Mouse (Mus musculus) gastrocnemius, postnatal 14 days (tissue): ENCODE measurements around the gene Catsperg1. TPM values are rescaled to one million over a fixed set of nuclear protein-coding genes. Genes with fewer than 3 reads are reported as not detected.
"Not testable (repeated sequence)": the region's sequence is repeated elsewhere in the genome, so short reads cannot be mapped to it uniquely, and the experiment has no call there.

ENCODE experiments used
- DNase-seq: peaks from one replicate; pipeline ENCODE4 v3.0.0; 2021; ENCODE audit warnings: mixed read lengths
- intact Hi-C: fragments of 180-260 bp; cut with DNase I; formaldehyde crosslinking; loops from one replicate; pipeline ENCODE4 v1.15.1; 2025; ENCODE audit warnings: low total_unique reads
- long read RNA-seq, 2 experiments: library from polyadenylated mRNA; stranded (forward); transcript quantifications; one replicate each; pipeline ENCODE4 v2.0.0; 2021
- total RNA-seq, 2 experiments: library from RNA; stranded (reverse); gene quantifications; 2 replicates each; pipeline ENCODE4 v1.2.3; 2021

Gene Catsperg1
- total RNA-seq: under 1 TPM in 1 of 2 experiments, not detected in 1; 0.25 TPM
- long read RNA-seq, experiment 1: 0 reads
- long read RNA-seq, experiment 2: 0 reads

GRCm38 (mm10) chr7:29213675-29214082 lies at the start of gene Catsperg1:
Gene Catsperg1 (minus strand): TSS chr7:29214035.
- no peak for DNase-seq
- intact Hi-C loops: no loop called here

DNA sequence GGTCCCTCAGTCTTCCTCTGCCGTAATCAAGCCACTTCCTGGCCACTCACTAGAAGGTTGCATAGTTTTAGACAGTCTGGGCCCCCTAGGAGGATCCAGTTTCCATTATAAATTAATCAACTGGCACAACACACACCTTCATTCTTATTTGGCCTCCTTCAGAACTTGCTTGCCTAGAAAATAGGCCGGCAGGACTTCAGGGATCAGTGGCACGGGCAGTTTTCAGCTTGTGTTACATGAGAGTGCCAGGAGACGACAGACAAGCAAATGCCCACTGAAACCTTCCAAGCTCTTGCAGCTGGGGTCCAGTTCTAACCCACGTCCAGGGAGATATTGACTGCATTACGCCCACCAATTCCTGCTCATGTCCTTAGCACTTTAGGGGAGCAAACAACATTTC lies 48.3 kb upstream of the Catsperg1 start:
- intact Hi-C loops: no loop called here
- DNase-seq: no peak

DNA sequence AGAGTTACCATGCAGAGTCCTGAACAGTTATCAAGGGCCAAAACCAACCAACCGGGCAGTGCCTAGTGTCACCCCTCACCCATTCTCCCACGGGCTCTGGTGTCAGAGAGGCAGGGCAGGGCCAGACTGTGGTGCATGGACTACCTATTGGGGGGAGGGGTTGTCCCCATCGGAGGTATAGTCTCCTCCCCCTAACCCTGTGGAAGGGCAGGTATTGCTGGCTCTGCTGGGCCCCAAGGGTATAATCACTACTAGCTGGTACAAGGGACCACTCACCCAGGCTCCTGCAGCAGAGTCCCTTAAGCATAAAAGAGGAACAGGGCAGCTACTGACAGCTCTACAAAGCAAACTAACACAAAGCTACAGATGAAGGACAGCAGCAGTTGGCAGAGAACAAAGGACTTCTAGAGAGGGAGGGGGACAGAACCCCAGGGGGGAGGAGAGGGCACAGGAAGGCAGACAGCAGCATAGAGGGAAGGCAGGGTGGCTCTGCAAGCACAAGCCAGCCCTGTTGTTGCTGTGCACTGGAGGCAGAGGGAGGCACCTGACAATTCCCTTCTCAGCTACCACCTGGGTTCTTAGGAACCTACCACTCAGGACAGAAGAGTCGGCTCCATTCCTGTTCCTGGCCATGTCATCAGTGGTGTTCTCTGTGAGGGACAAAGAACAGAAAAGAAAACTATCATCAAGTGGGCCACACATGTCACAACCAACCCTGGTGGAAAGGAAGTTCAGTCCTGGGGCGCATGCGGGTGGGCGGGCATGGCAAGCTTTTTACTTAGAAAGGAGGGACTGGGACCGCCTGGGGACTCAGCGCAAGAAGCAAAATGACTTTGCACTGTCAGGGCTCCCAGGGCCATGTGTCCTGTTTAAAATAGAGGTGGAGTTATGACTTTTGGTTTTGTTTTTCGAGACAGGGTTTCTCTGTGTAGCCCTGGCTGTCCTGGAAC lies 46.2 kb upstream of the Catsperg1 start:
- no peak for DNase-seq
- intact Hi-C loops: no loop called here

DNA sequence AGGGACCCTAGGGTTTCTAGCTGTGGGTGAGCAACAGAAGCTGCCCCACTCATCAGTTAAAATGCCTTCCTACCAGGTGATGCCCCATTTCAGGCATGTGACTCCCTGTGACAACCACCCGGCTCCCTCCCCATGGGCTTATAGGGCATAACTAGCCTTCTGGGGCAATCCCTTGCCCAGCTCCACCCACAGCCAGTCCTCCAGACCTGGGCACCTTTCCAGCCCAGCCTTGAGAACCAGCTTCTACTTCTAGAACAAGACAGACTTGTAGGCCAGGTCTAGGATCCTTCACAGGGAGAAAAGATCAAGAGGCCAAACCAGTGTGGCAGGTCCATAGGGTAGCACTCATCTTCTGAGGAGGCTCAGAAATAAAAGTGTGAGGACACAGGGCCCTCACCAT lies 43.5 kb upstream of the Catsperg1 start:
- no peak for DNase-seq
- intact Hi-C loops: no loop called here

- no peak for DNase-seq
- intact Hi-C loops: no loop called here
Observed at GRCm38 (mm10) chr7:29255875-29256274, 42.0 kb upstream of the Catsperg1 start.

- no peak for DNase-seq
- intact Hi-C loops: no loop called here
Observed at GRCm38 (mm10) chr7:29253842-29254241, 40.0 kb upstream of the Catsperg1 start.

DNA sequence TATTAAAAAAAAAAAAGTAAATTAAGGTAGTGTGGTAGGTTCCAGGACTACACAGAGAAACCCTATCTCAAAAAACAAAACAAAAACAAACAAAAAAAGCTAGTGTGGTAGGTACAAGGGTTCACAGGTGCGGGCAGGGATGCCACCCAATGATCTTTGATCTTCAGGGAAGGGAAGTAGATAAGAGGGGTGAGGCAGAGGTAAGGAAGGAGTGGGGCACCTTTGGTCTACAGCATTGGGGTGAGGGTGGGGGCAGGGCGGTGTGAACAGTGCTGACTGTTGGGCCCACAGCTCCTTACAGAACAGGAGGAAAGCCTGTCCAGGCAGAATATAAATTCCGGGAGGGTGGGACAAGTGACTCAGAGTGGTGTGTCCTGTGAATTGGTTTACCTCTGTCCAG lies 37.3 kb upstream of the Catsperg1 start:
- intact Hi-C loops: no loop called here
- DNase-seq: no peak

DNA sequence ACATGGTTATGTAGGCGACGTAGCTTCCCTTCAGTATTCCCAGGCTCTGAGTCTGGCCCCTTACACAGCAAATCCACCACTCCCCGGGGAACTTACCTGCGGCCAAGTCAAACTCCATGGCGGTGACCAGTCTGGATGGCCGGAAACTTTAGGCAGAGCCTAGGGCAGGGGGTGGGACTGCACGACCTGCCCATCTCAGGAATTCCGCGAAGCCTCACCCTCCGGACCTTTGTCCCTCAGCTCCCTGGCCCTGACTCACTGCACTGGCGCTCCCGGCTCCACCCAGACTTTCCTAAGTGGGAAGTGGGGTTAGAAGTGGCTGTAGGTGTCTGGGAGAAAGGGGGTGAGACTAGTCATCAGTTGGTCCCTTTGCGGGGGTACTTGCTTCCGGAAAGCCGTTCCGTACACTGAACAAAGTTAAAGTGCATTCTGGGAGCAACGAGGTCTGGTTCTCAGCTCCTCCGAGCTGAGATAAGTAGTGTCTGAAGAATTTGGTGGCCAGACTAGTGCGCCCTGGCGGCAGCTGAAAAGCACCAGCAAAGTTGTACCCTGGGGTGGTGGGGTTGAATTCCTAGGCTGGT lies 34.5 kb upstream of the Catsperg1 start, which contains the start of gene 2200002D01Rik:
2200002D01Rik (minus strand) TSS at position 206 of the 581 bp plus-strand sequence.
- intact Hi-C loops: no loop called here
- DNase-seq: no peak

DNA sequence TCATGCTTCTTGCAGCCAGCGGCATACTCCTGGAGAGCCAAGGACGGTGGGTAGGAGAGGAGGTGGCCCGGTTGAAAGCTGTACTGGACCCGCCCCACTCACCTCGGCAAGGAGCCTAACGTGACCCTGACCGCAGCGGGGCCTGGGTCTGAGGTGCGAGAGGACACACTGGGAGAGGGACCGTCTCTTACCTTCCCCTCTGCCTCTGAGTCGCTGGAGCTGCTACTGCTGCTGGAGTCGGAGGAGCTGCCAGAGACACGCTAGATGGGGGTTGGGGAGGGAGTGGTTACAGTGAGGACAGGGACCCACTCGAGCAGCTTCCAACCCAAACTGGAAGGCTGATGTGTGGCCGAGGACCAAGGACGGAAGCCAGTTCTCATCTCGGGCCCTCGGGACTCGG lies 33.9 kb upstream of the Catsperg1 start:
- intact Hi-C loops: loop anchor here (2.0 kb wide), 1 partner anchor 47 kb away; no protein-coding TSS in a partner anchor
- DNase-seq: no peak

DNA sequence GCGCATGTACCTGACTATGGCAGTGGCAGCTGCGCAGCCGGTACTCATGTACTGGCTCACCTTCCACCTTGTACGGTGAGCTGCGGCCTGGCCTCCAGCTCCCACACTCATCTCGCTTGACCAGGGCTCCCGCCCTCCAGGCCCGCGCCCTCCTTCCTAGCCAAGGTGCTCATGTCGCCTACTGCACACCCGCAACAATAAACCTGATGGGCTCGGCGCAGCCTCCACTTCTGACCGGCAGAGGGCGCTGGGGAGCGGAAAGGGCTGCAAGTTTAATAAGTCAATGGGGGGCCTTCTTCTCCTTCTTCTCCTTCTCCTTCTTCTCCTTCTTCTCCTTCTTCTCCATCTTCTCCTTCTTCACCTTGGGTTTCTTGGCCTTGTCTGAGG lies 33.5 kb upstream of the Catsperg1 start:
- intact Hi-C loops: loop anchor here (2.0 kb wide), 1 partner anchor 47 kb away; no protein-coding TSS in a partner anchor
- peak; percentile 78 for DNase-seq

DNA sequence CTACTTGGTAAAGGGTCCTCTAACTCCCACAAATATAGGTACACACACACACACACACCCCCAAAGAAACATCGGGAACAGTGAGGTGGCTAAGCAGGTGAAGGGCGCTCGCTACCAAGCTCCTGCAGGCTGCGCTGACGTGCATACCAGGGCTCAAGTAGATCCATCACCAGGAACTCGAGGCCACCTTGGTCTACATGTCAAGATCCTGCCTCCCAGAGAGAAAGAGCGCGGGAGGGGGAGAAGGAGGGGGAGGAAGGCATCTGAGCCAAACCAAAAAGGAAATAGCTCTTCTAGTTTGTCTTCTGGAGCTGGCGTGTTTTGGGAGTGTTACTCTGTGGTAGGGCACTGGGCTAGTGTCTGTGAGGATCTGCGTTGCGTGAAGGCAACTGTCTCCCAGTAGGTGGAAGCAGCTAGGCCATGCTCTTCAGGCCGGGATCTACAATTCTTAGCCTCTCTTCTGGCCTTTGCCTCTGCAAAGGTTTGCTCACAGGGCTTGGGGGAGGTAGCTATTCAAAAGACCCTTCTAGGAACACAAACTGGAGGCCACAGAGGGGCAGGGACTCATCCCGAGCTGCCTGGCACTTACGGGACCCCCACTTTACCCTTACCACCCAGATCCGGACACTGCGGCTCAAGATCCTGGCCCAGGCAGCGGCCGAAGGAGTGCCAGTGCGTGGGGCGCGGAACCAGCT lies 32.9 kb upstream of the Catsperg1 start:
- no peak for DNase-seq
- intact Hi-C loops: loop anchor here (2.0 kb wide), 1 partner anchor 48 kb away; no protein-coding TSS in a partner anchor

- no peak for DNase-seq
- intact Hi-C loops: loop anchor here (2.0 kb wide), 1 partner anchor 49 kb away; no protein-coding TSS in a partner anchor
Observed at GRCm38 (mm10) chr7:29246015-29246414, 32.2 kb upstream of the Catsperg1 start.

- DNase-seq: no peak
- intact Hi-C loops: loop anchor here (5.0 kb wide), 1 partner anchor 63 kb away; the partner anchor contains the start of gene Psmd8
Observed at GRCm38 (mm10) chr7:29244732-29245416, 31.0 kb upstream of the Catsperg1 start.

DNA sequence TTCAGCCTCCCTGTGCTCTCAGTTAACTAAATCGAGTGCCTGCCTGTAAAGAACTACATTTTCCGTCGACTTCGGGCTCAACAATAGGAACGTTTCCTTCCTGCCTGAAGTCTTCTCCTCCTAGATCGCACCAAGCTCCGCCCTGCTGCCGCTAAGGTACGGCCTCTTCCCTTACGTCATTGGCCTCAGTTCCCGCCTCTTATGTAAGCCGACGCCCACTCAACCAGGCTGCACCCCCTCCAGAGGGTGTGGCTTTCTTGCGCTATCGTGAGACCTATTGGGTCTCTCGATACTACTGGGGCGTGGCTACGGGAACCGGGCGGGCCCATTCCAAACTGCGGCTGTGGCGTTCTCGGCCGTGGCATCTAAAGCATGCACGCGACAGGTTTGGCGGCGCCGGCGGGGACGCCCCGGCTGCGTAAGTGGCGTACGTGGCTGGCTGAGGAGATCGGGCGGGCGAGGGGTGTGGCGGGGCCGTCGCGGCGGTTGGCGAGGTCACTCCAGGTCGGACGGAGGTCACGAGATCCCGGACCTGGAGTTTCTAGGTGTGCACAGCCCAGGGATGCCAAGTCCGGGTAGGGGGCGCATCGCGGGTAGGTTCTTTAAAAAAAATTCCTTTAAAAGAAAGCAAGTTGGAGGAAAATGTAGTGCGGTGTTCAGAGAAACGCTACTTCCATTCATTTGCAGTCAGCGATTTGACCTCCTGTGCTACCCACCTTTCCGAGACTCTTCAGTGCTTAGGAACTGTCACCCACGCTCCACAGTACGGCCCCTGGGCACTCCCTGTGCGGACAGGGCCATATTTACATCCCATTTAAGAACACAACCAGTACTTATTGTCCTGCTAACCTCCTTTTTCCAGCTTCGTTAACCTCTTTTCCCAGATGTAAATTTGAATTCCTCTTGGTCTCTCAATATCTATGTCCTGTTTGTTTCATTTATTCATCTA lies 24.5 kb upstream of the Catsperg1 start, which contains the start of gene Yif1b:
Yif1b (plus strand) TSS at position 311 of the 949 bp plus-strand sequence.
- intact Hi-C loops: no loop called here
- peak; percentile 98 for DNase-seq

GRCm38 (mm10) chr7:29237596-29237995 lies 23.8 kb upstream of the Catsperg1 start:
- intact Hi-C loops, DNase-seq: not testable (repeated sequence)

DNA sequence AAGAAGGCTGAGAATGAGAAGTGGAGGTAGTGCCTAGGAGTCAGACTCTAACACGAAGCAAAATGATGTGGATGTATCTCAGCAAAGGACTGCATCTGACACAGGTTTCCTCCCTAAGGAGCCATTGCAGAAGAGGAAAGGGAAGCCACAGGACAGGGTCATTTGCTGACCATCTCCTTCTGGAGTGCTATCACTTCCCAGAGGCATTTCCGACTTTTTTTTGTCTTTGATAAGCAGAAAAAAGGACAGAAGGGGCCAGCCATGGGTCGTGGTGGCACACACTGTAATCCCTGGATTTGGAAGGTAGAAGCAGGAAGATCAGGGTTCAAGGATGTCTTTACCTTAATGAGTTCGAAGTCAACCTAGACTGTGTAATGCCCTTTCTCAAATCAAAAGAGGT lies 22.8 kb upstream of the Catsperg1 start:
- intact Hi-C loops: no loop called here
- DNase-seq: no peak

DNA sequence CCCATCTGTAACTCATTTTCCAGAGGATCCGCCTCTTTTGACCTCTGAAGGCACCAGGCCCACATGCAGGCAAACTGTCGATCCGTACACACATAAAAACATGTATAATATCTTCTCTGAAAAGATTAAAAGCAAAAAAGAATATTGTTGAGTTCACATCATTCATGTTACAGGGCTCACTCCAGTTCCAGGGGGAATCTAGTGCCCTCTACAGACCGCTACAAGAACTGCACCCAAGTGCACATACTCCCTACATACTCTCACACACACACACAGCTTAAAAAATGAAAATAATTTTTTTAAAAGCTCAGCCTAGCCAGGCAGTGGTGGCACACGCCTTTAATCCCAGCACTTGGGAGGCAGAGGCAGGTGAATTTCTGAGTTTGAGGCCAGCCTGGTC lies 20.8 kb upstream of the Catsperg1 start:
- no peak for DNase-seq
- intact Hi-C loops: loop anchor here (5.0 kb wide), 1 partner anchor 102 kb away; the partner anchor contains the start of gene Rasgrp4

DNA sequence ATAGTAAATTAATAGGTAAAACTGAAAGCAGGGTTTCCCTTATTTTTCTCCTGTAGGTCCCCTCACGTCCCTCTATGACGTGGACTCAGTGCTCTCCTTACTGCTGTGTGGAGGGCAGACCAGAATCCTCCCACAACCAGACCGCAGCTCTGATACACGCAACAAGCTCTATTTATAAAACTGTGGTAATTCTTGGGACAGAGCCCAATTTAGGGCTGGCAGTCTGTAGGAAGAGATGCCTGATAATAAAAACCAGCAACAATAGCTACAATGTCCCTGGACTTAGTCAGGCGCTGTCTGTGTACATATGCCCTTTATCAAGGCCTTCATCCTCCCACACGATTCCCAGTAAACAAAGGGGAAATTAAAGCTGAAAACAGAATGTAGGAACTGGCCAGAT lies 19.9 kb upstream of the Catsperg1 start:
- intact Hi-C loops: loop anchor here (5.0 kb wide), 1 partner anchor 101 kb away; the partner anchor contains the start of gene Rasgrp4
- no peak for DNase-seq
